Mouse (Mus musculus): ENCODE data around the gene Scarf1. TPM values are rescaled to one million over a fixed set of nuclear protein-coding genes. Genes with fewer than 3 reads are reported as not detected.

The Scarf1 gene
- total and polyA plus RNA-seq, 2 experiments from 2014 or later, result 10.0 to 20.2 TPM

DNA sequence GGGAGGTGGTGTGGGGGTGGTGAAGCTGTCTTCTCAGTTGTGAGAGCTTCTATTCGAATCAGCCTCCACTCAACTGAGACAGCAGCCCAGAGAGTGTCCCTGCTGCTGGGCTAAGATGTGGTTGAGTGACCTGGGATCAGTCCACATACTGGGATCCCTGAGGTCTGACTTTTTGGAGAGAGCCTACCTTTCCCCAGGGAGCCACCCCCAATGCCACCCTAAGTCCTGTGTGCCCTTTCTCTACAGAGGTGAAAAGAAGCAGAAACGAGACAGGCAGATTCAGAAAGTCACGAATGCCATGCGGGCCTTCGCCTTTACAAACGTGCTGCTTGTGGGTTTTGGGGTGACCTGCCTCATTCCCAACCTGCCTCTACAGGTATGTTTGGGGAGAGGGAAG is 54.8 kb downstream of the Scarf1 start:
- WGBS, result 77% methylated on average over 6 of the region's 6 CpGs
- Histone ChIP-seq H3K27ac (ENCODE audit: low read depth) (no peak overlapping the region), H3K9ac (replicated peaks; ENCODE audit: low read depth, low read length) (no peak overlapping the region), H3K9me3 (replicated peaks; ENCODE audit: control insufficient read depth, low read length) (no peaks in the 10 kb centered on the region), H3K4me1 (ENCODE audit: control insufficient read depth, insufficient read depth) (peaks cover 27% of the 10 kb centered on the region), H3K4me3 (ENCODE audit: low read depth, low read length) (no peak overlapping the region), H3K27me3 (ENCODE audit: control insufficient read depth, insufficient read depth, low read length) (peaks cover 6% of the 10 kb centered on the region; the same call in 1 of the 2 replicates), H3K36me3 (replicated peaks; ENCODE audit: control insufficient read depth, insufficient read depth, low read length) (no peaks in the 10 kb centered on the region), H3K4me2 (ENCODE audit: low read depth, low read length) (no peak overlapping the region)
- ATAC-seq (ENCODE audit: insufficient read depth, low read depth) (no peak), DNase-seq (ENCODE audit: low spot score) (no peak)
- TF ChIP-seq CTCF (IDR thresholded peaks at IDR 0.05; ENCODE audit: low read depth), result no peak
- no peak for TF ChIP-seq EP300 (IDR thresholded peaks at IDR 0.05; ENCODE audit: low read depth)

DNA sequence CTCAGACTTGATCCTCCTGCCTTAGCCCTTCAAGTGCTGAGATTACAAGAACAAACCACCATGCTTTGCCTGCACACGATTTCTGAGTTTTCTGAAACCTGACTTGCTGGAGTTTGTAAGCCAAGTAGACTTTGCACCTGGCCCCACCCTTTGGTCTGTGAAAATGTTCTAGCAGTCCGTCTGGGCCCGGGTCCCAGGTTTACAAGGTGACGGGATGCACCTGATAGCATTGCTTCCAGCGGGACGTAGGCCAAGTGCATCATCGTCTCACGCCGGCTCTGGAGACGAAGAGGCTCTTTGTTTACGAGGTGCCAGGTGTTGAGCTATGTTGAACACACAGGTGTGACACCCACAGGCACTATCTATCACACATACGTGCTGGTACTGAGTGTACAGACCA is 55.6 kb downstream of the Scarf1 start:
- 89% methylated on average over 12 of the region's 12 CpGs for WGBS
- Histone ChIP-seq H3K4me3 (ENCODE audit: low read depth, low read length) (no peak overlapping the region), H3K36me3 (replicated peaks; ENCODE audit: control insufficient read depth, insufficient read depth, low read length) (no peaks in the 10 kb centered on the region), H3K4me1 (ENCODE audit: control insufficient read depth, insufficient read depth) (peaks cover 21% of the 10 kb centered on the region), H3K27ac (ENCODE audit: low read depth) (no peak overlapping the region), H3K9ac (replicated peaks; ENCODE audit: low read depth, low read length) (no peak overlapping the region), H3K9me3 (replicated peaks; ENCODE audit: control insufficient read depth, low read length) (no peaks in the 10 kb centered on the region), H3K4me2 (ENCODE audit: low read depth, low read length) (no peak overlapping the region), H3K27me3 (ENCODE audit: control insufficient read depth, insufficient read depth, low read length) (peaks cover 6% of the 10 kb centered on the region; the same call in 1 of the 2 replicates)
- DNase-seq (ENCODE audit: low spot score), result no peak
- no peak for TF ChIP-seq CTCF (IDR thresholded peaks at IDR 0.05; ENCODE audit: low read depth)
- TF ChIP-seq EP300 (IDR thresholded peaks at IDR 0.05; ENCODE audit: low read depth), result no peak
- ATAC-seq (ENCODE audit: insufficient read depth, low read depth), result no peak

DNA sequence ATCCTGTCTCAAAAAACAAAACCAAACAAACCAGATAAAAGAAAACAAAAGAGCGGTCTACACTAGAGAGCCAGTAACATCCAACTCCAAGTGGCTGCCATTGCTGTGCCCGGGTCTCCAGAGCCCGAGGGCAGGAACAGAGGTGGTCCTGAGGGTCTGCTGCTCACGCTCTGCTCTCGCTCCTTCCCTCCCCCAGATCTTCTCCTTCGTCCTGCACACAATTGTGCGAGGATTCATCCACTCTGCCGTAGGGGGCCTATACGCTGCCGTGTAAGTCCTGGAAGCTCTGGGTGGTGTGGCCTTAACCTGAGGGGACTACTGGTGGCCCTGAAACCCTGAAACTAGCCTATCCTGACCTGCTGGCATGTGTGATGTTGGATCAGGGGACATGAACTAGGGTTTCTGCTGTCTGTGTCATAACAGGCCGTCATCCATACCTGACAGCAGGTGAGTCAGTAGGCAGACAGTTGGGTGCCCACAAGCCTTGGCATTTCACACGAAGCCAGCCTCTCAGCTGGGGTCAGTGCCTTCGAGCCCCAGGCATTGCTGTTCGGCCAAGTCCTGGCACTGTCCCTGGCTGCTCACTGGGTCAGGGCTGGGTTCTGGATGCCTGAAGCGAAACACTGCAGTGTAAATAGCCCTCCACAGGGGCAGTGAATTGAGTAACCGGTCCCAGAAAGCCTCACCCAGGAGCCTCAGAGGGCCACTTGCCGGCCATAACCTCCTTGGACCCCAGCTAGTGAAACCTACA is 57.2 kb downstream of the Scarf1 start:
- H3K4me2 ChIP-seq (ENCODE audit: low read depth, low read length), result no peak overlapping the region
- H3K9ac ChIP-seq (replicated peaks; ENCODE audit: low read depth, low read length), result no peak overlapping the region
- no peaks in the 10 kb centered on the region for H3K9me3 ChIP-seq (replicated peaks; ENCODE audit: control insufficient read depth, low read length)
- DNase-seq (ENCODE audit: low spot score) (no peak), ATAC-seq (ENCODE audit: insufficient read depth, low read depth) (no peak)
- TF ChIP-seq CTCF (IDR thresholded peaks at IDR 0.05; ENCODE audit: low read depth), result no peak
- no peak for TF ChIP-seq EP300 (IDR thresholded peaks at IDR 0.05; ENCODE audit: low read depth)
- H3K36me3 ChIP-seq (replicated peaks; ENCODE audit: control insufficient read depth, insufficient read depth, low read length), result no peaks in the 10 kb centered on the region
- no peak overlapping the region for H3K27ac ChIP-seq (ENCODE audit: low read depth)
- 87% methylated on average over 17 of the region's 17 CpGs for WGBS
- H3K27me3 ChIP-seq (ENCODE audit: control insufficient read depth, insufficient read depth, low read length), result peaks cover 13% of the 10 kb centered on the region; the same call in 1 of the 2 replicates
- H3K4me3 ChIP-seq (ENCODE audit: low read depth, low read length), result no peak overlapping the region
- peaks cover 19% of the 10 kb centered on the region for H3K4me1 ChIP-seq (ENCODE audit: control insufficient read depth, insufficient read depth)

DNA sequence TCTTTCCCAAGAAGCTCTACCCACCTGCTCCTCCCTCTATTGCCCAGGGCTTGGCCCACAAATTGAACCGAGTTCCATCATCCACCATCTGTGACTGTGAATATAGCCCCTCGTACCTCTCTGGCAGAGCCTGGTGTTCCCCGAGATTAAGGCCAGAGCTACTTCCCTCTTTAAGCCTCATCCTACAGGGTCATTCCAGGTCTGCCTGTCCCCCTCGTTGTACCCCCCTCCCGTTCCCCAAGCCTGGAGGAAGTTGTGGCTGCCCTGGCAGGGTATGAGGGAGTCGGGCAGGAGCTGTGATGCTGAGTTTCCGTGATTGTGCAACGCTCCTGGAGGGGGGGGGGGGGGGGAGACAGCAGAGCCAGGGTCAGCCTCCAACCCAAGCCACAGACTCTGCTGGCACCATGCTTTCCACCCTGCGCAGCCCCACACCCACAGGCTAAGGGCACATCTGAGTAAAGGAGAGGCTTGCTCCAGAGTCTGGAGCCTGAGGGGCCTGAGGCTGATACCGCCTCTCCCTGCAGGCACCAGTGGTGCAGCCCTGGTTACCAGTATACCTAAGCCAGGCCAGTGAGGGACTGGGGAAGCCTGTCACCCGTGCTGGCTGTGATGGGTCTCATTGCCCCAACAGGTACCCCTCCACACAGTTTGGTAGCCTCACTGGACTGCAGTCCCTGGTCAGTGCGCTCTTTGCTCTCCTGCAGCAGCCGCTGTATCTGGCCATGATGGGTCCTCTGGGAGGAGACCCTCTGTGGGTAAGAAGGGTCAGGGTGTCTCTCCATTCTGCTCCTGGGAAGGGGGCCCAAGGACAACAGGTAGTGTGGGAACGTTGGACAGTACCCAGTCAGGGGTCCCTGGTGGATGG is 58.0 kb downstream of the Scarf1 start:
- Histone ChIP-seq H3K27ac (ENCODE audit: low read depth) (no peak overlapping the region), H3K36me3 (replicated peaks; ENCODE audit: control insufficient read depth, insufficient read depth, low read length) (no peaks in the 10 kb centered on the region), H3K4me1 (ENCODE audit: control insufficient read depth, insufficient read depth) (peaks cover 19% of the 10 kb centered on the region), H3K27me3 (ENCODE audit: control insufficient read depth, insufficient read depth, low read length) (peaks cover 13% of the 10 kb centered on the region; the same call in 1 of the 2 replicates), H3K9me3 (replicated peaks; ENCODE audit: control insufficient read depth, low read length) (no peaks in the 10 kb centered on the region), H3K4me2 (ENCODE audit: low read depth, low read length) (no peak overlapping the region), H3K9ac (replicated peaks; ENCODE audit: low read depth, low read length) (no peak overlapping the region), H3K4me3 (ENCODE audit: low read depth, low read length) (no peak overlapping the region)
- 64% methylated on average over 14 of the region's 14 CpGs for WGBS
- TF ChIP-seq EP300 (IDR thresholded peaks at IDR 0.05; ENCODE audit: low read depth) (no peak), CTCF (IDR thresholded peaks at IDR 0.05; ENCODE audit: low read depth) (no peak)
- ATAC-seq (ENCODE audit: insufficient read depth, low read depth) (no peak), DNase-seq (ENCODE audit: low spot score) (no peak)

DNA sequence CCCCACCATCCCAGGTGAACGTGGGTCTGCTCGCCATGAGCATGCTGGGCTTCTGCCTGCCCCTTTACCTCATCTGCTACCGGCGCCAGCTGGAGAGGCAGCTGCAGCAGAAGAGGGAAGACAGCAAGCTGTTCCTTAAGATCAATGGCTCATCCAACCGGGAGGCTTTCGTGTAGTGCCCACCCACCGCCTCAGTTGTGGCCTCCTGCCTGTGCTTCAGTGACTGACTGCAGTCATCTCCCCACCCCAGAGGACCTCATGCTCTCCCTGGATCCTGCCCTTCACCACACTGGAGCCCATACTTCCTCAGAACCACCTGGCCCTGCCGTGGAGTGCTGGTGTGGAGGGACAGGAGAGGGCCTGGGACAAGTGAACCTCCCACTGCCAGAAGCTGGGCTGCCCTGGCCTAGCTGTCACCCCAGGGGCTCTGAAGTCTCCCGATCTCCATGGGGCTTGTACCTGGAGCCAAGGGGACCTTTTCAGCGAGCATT is 59.0 kb downstream of the Scarf1 start:
- ATAC-seq (ENCODE audit: insufficient read depth, low read depth) (no peak), DNase-seq (ENCODE audit: low spot score) (no peak)
- no peak overlapping the region for H3K4me3 ChIP-seq (ENCODE audit: low read depth, low read length)
- TF ChIP-seq EP300 (IDR thresholded peaks at IDR 0.05; ENCODE audit: low read depth), result no peak
- no peak for TF ChIP-seq CTCF (IDR thresholded peaks at IDR 0.05; ENCODE audit: low read depth)
- H3K9ac ChIP-seq (replicated peaks; ENCODE audit: low read depth, low read length), result no peak overlapping the region
- peak overlapping the region; percentile 3; the same call in 1 of the 2 replicates for H3K4me2 ChIP-seq (ENCODE audit: low read depth, low read length)
- H3K27ac ChIP-seq (ENCODE audit: low read depth), result no peak overlapping the region
- H3K9me3 ChIP-seq (replicated peaks; ENCODE audit: control insufficient read depth, low read length), result no peaks in the 10 kb centered on the region
- H3K4me1 ChIP-seq (ENCODE audit: control insufficient read depth, insufficient read depth), result peaks cover 10% of the 10 kb centered on the region; the same call in 1 of the 2 replicates
- WGBS, result 46% methylated on average over 10 of the region's 10 CpGs
- no peaks in the 10 kb centered on the region for H3K36me3 ChIP-seq (replicated peaks; ENCODE audit: control insufficient read depth, insufficient read depth, low read length)
- H3K27me3 ChIP-seq (ENCODE audit: control insufficient read depth, insufficient read depth, low read length), result peaks cover 13% of the 10 kb centered on the region; the same call in 1 of the 2 replicates

All from heart, postnatal 0 days (tissue).